Mouse (Mus musculus): Measurements from ENCODE around the gene Supv3l1.

Supv3l1 gene

DNA sequence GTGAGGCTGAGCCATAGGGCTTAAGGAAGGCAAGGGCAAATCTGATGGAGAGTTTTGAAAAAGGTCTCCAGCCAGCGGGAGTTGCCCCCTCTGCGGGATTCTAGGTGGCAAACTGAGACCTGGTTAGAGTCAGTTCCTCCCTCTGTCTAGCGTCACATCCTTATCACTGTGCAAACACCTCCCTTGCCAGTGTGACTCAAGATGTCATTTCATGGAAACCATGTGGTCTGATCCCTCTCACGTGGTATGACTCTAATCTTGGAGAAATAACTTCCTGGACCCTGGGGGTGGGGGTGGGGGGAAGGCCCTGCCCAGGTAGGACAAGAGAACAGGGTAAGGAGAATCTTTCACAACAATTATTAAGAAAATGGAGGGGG is 35.9 kb downstream of the Supv3l1 start:
- DNase-seq (ENCODE audit: low spot score in 2 of 2) = no peak

GRCm38 (mm10) chr10:62412906-62413605 is 36.5 kb downstream of the Supv3l1 start:
- DNase-seq (ENCODE audit: low spot score in 2 of 2) = no peak

- peak in 1 of 2 experiments; percentile 31 for DNase-seq (ENCODE audit: low spot score in 2 of 2)
Measured at GRCm38 (mm10) chr10:62411431-62412410, 37.8 kb downstream of the Supv3l1 start.

DNA sequence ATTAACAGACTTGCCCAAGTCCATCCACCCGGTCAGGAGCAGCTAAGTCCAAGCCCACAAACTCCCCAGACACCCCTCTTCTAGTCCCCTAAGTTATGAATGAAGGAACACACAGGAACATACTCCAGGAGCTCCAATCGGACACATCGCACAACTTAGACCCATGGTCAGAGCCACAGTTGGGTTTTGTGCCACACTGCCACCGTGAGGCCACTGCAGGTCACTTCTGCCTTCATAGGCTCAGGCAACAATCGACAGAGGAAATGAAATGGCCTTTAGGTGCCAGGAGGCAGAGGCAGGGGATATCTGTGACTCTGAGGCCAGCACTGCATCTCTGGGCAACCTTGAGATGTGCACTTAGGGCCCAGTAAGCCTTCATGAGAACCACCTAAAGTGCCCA is 38.6 kb downstream of the Supv3l1 start:
- DNase-seq (ENCODE audit: low spot score in 2 of 2) = peak; percentile 53 to 72

GRCm38 (mm10) chr10:62404901-62405300 is 44.6 kb downstream of the Supv3l1 start:
- DNase-seq (ENCODE audit: low spot score in 2 of 2) = no peak

GRCm38 (mm10) chr10:62401641-62402111 is 47.9 kb downstream of the Supv3l1 start:
- DNase-seq (ENCODE audit: low spot score in 2 of 2) = no peak

GRCm38 (mm10) chr10:62383011-62383410 is 66.5 kb downstream of the Supv3l1 start:
- no peak for DNase-seq (ENCODE audit: low spot score in 2 of 2)

DNA sequence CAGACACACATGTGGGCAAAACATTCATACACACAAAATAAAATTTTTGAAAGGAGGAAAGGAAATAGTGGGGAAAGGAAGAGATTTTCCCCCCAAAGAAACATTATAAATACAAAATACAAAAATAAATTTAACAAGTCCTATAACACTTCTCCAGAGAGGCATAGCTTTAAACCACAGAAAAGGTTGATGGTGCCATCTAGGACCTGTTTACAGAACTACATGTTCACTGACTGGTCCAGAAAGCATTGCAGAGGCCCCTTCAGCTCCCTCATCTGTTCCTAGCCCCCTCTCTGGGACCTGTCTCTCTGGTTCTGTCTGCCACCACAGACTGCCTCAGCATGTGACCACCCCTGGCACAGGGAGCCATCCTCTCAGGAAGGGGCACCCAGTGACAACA is 68.6 kb downstream of the Supv3l1 start:
- no peak for DNase-seq (ENCODE audit: low spot score in 2 of 2)

DNA sequence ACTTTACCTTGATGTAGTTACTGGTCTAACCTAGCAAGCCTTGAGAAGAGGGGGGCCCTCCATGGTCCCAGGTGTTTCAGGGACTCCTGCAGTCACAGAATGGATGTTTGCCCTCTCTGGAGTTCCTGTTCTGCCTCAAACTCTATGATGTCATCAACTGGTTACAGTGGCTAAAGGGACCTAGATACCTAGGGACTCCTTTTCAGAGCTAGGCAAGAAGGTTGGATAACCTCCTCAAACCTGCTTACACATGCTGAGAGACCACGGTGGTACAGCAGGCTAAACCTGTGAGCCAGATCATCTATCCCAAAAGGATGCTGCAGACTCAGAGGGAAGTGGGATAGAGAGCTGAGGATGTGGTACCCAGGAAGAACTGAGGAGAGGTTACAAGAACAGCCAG is 69.7 kb downstream of the Supv3l1 start, which contains the start of gene Hk1:
Gene Hk1 (minus strand): TSS at position 101 of the 400 bp plus-strand sequence.
- no peak for DNase-seq (ENCODE audit: low spot score in 2 of 2)

Measured in frontal cortex, postnatal 36 days (tissue).